Mouse (Mus musculus) urinary bladder, postnatal 25 days (tissue): ENCODE measurements around the gene Mlst8.
"Not testable (repeated sequence)": the region's sequence is repeated elsewhere in the genome, so short reads cannot be mapped to it uniquely, and the experiment has no call there.

ENCODE experiments used
- DNase-seq: peaks from one replicate; pipeline ENCODE4 v3.0.0; 2022; ENCODE audit warnings: low spot score

Gene Mlst8

DNA sequence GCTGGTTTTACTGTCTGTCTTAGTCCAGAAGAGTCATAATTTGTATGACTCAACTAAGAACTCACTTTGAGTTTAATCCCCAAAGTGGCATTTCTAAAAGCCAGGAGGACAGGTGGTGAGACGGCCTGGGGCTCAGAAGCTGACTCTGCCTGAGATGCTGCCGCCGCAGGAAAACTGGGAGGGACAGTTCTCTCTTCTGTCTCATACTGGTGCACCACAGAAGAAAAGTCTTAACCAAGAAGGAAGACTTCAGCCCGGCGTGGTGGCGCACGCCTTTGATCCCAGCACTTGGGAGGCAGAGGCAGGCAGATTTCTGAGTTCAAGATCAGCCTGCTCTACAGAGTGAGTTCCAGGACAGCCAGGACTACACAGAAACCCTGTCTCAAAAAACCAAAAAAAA, 53.0 kb downstream of the Mlst8 start:
- DNase-seq: no peak

DNA sequence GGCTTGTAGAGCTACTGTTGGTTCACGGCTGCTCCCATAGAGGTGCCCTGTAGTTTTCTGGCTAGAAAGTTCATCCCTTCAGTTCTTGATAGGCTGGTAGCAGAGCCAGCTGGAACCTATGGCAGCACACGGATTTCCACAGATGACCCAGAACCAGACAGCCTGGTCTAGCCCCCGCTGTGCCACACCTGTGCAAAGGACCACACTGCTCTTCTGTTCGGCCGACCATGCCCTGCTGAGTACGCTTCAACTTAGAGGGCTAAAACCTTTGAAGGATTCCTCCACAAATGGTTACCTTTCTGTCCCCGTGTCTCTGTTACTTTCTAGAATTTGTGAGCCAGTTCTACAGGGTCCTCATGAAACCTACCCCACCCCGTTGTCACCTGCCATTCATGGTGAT, 53.6 kb downstream of the Mlst8 start:
- DNase-seq: not testable (repeated sequence)

DNA sequence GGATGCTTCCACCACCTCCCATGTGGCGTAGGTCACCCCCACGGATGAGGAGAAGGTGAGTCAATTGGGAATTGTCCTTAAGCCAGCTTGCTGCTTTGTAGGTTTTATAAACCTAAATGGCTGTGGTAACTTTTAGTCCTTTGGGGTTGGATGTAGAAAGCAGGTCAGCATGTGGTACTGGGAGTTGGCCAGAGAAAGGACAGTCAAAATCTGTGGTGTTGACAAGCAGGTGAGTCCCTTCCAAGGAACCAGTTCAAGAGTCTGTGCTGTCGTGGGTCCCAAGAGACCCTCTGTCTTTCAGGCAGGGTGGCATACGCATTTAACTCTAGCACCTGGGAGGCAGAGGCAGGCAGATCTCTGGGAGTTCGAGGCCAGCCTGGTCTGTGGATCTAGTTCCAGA, 54.4 kb downstream of the Mlst8 start:
- no peak for DNase-seq
